Mouse (Mus musculus): ENCODE data around the gene Trim29.

GRCm38 (mm10) chr9:43261124-43261907, 49.3 kb upstream of the Trim29 start:
- TF ChIP-seq KAT2A (conservative IDR thresholded peaks at IDR 0.05; ENCODE audit: low read depth, low read length) = no peak
- TF ChIP-seq CTCF (IDR thresholded peaks at IDR 0.05 in 2 of 3, conservative IDR thresholded peaks at IDR 0.05 in 1 of 3; ENCODE audit: control insufficient read depth in 1 of 3, insufficient read depth in 1 of 3, low read depth in 2 of 3, low read length in 3 of 3, poor library complexity in 1 of 3, severe bottlenecking in 1 of 3) = no peak
- TF ChIP-seq CHD1 (IDR thresholded peaks at IDR 0.05; ENCODE audit: low read depth, low read length) = no peak
- no peak; the same call in 1 of the 2 replicates for TF ChIP-seq POLR2AphosphoS5 (IDR thresholded peaks at IDR 0.05; ENCODE audit: borderline replicate concordance, low read depth, low read length)
- no peak for TF ChIP-seq POLR2A (IDR thresholded peaks at IDR 0.05; ENCODE audit: control insufficient read depth in 1 of 2, insufficient read depth in 1 of 2, low read depth in 1 of 2, low read length in 2 of 2, poor library complexity in 1 of 2)

Measured in MEL (cell line).